Mouse (Mus musculus) embryonic facial prominence, embryonic 14.5 days (tissue): ENCODE measurements at regions not wholly inside any gene's neighbourhood (a gene's known extent, or its start where the extent isn't known, plus 50 kb on each side); places are given as distances from the start of the nearest gene placed in this dataset.

Experiments used
- ATAC-seq: fragments of 200-750 bp; cut with Nextera tagmentation; 2 replicates; pipeline ENCODE4 v1.8.0; 2017; ENCODE audit warnings: low read depth, moderate number of reproducible peaks, moderate TSS enrichment
- DNase-seq: peaks from one replicate; pipeline ENCODE4 v3.0.0-alpha.2; 2015; ENCODE audit warnings: low spot score
- H3K27ac ChIP-seq: fragments of 300-500 bp; sonication (generic); replicated peaks from 2 replicates; pipeline ENCODE4 v1.5.1; 2014; ENCODE audit warnings: low read depth, mild to moderate bottlenecking, low read length, moderate library complexity
- H3K27me3 ChIP-seq: fragments of 300-500 bp; sonication (generic); replicated peaks from 2 replicates; pipeline ENCODE4 v1.6.1; 2014; ENCODE audit warnings: low read length; ENCODE audit not compliant: control insufficient read depth, insufficient read depth
- H3K36me3 ChIP-seq: fragments of 300-500 bp; sonication (generic); 2 replicates; pipeline ENCODE4 v1.6.1; 2014; ENCODE audit warnings: low read length, mixed read lengths; ENCODE audit not compliant: control insufficient read depth, insufficient read depth
- H3K4me1 ChIP-seq: fragments of 300-500 bp; sonication (generic); 2 replicates; pipeline ENCODE4 v1.6.1; 2014; ENCODE audit warnings: antibody characterized with exemption, low read length; ENCODE audit not compliant: control insufficient read depth, insufficient read depth
- H3K4me2 ChIP-seq: fragments of 300-500 bp; sonication (generic); 2 replicates; pipeline ENCODE4 v1.6.1; 2014; ENCODE audit warnings: low read depth, mild to moderate bottlenecking, low read length, moderate library complexity, mixed read lengths
- H3K4me3 ChIP-seq: fragments of 300-500 bp; sonication (generic); 2 replicates; pipeline ENCODE4 v1.5.1; 2014; ENCODE audit warnings: low read depth, mild to moderate bottlenecking, low read length
- H3K9ac ChIP-seq: fragments of 300-500 bp; sonication (generic); 2 replicates; pipeline ENCODE4 v1.6.1; 2014; ENCODE audit warnings: low read depth, mild to moderate bottlenecking, low read length, moderate library complexity, mixed read lengths
- H3K9me3 ChIP-seq: fragments of 300-500 bp; sonication (generic); 2 replicates; pipeline ENCODE4 v1.6.1; 2016; ENCODE audit warnings: low read length; ENCODE audit not compliant: control insufficient read depth
- WGBS: fragments of 180-500 bp; shearing (Covaris S2); extraction: QIAGEN DNeasy Blood & Tissue Kit; methylation state at CpG from one replicate; pipeline ENCODE4 v1.1.7; 2014; 5-methylcytosine and 5-hydroxymethylcytosine counted together

GRCm38 (mm10) chr11:22657635-22658034 lies 145.7 kb downstream of the Tmem17 start:
- H3K9ac ChIP-seq, result no peak overlapping the region
- H3K27me3 ChIP-seq, result no peaks in the 10 kb centered on the region
- H3K9me3 ChIP-seq, result no peaks in the 10 kb centered on the region
- 30% methylated on average over 1 of the region's 1 CpGs for WGBS
- no peaks in the 10 kb centered on the region for H3K36me3 ChIP-seq
- DNase-seq (no peak), ATAC-seq (no peak)
- no peak overlapping the region for H3K4me2 ChIP-seq
- no peaks in the 10 kb centered on the region for H3K4me1 ChIP-seq
- H3K27ac ChIP-seq, result no peak overlapping the region
- no peak overlapping the region for H3K4me3 ChIP-seq

GRCm38 (mm10) chr11:22661072-22661471 lies 149.2 kb downstream of the Tmem17 start:
- Histone ChIP-seq H3K4me2 (no peak overlapping the region), H3K9me3 (no peaks in the 10 kb centered on the region), H3K36me3 (no peaks in the 10 kb centered on the region), H3K27me3 (no peaks in the 10 kb centered on the region), H3K9ac (no peak overlapping the region), H3K4me3 (no peak overlapping the region), H3K4me1 (no peaks in the 10 kb centered on the region), H3K27ac (no peak overlapping the region)
- ATAC-seq, result no peak
- WGBS, result 59% methylated on average over 5 of the region's 5 CpGs
- DNase-seq, result no peak

GRCm38 (mm10) chr11:22661713-22662551 lies 150.0 kb downstream of the Tmem17 start:
- Histone ChIP-seq H3K27ac (no peak overlapping the region), H3K36me3 (no peaks in the 10 kb centered on the region), H3K4me3 (no peak overlapping the region), H3K4me1 (no peaks in the 10 kb centered on the region), H3K9ac (no peak overlapping the region), H3K9me3 (no peaks in the 10 kb centered on the region), H3K4me2 (no peak overlapping the region), H3K27me3 (no peaks in the 10 kb centered on the region)
- ATAC-seq (no peak), DNase-seq (no peak)
- WGBS, result 52% methylated on average over 10 of the region's 12 CpGs

DNA sequence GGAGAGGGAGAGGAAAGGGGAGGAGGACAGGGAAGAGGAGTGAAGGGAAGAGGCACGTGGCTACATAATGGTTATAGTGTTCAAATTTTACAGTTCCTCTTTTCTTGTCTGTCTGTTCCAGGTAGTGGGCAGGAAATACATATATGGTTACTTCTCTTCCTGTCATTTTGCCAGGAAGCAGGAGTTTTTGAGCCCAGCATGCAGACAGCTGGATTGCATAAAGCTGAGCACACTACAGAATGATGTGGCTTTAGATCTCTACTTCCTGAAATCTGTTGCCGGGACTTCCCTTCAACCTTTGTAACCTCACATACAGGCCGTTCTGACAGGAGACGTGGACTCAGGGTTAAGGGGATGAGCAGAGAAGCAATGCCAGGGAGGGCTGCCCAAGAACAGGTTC lies 154.1 kb downstream of the Tmem17 start:
- ATAC-seq (no peak), DNase-seq (peak; percentile 48)
- Histone ChIP-seq H3K27me3 (no peaks in the 10 kb centered on the region), H3K9ac (no peak overlapping the region), H3K27ac (no peak overlapping the region), H3K4me1 (no peaks in the 10 kb centered on the region), H3K36me3 (no peaks in the 10 kb centered on the region), H3K4me2 (no peak overlapping the region), H3K9me3 (no peaks in the 10 kb centered on the region), H3K4me3 (no peak overlapping the region)
- WGBS, result 22% methylated on average over 4 of the region's 4 CpGs

DNA sequence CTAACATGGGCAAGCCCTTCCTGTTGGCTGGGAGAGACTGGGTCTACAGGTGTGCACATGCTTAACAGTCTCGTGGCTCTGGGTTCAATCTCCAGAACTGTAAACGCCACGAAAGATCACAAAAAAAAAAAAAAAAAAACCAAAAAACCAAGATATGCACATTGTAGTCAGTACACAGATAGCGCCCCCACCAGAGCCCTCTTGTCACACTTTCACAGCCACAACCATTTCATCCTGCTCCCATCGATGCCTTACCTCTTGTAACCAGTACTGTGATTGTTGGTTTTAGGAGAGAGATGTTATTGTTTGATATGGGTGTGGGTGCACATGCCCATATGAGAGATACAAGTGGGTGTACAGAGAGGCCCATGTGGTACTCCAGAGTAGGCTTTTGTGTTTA lies 154.5 kb downstream of the Tmem17 start:
- H3K4me1 ChIP-seq, result no peaks in the 10 kb centered on the region
- H3K4me3 ChIP-seq, result no peak overlapping the region
- WGBS, result 86% methylated on average over 5 of the region's 5 CpGs
- no peak overlapping the region for H3K4me2 ChIP-seq
- H3K27ac ChIP-seq, result no peak overlapping the region
- no peak overlapping the region for H3K9ac ChIP-seq
- no peaks in the 10 kb centered on the region for H3K36me3 ChIP-seq
- H3K27me3 ChIP-seq, result no peaks in the 10 kb centered on the region
- ATAC-seq (no peak), DNase-seq (no peak)
- no peaks in the 10 kb centered on the region for H3K9me3 ChIP-seq

GRCm38 (mm10) chr11:22668220-22668619 lies 156.3 kb downstream of the Tmem17 start:
- Histone ChIP-seq H3K4me3 (no peak overlapping the region), H3K4me2 (no peak overlapping the region), H3K27ac (no peak overlapping the region), H3K36me3 (no peaks in the 10 kb centered on the region), H3K9ac (no peak overlapping the region), H3K9me3 (no peaks in the 10 kb centered on the region), H3K4me1 (no peaks in the 10 kb centered on the region), H3K27me3 (no peaks in the 10 kb centered on the region)
- DNase-seq, result no peak
- WGBS, result 60% methylated on average over 2 of the region's 2 CpGs
- ATAC-seq, result no peak

DNA sequence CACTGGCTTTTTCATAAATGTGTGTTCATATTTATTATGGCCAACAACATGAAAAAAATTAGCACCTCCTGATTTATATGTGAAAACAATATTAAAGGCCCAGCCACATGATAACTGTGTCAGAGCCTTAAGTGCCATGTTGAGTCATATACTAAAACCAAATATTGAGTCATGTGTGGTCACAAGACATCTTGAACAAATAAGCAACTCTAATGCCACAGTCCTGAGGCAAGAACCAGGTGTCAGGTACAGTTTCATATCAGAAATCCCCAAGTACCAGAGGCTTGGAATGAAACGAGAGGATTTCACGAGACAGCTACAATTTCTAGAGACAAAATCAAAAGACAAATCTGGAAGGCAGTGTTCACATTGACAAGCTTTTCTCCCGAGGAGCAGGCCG lies 157.4 kb downstream of the Tmem17 start:
- 63% methylated on average over 4 of the region's 4 CpGs for WGBS
- ATAC-seq (no peak), DNase-seq (no peak)
- H3K4me1 ChIP-seq, result no peaks in the 10 kb centered on the region
- H3K36me3 ChIP-seq, result no peaks in the 10 kb centered on the region
- no peak overlapping the region for H3K9ac ChIP-seq
- H3K27me3 ChIP-seq, result no peaks in the 10 kb centered on the region
- no peak overlapping the region for H3K4me2 ChIP-seq
- no peak overlapping the region for H3K27ac ChIP-seq
- no peaks in the 10 kb centered on the region for H3K9me3 ChIP-seq
- no peak overlapping the region for H3K4me3 ChIP-seq

GRCm38 (mm10) chr11:22671791-22672490 lies 160.1 kb downstream of the Tmem17 start:
- Histone ChIP-seq H3K4me3 (no peak overlapping the region), H3K9ac (no peak overlapping the region), H3K4me1 (no peaks in the 10 kb centered on the region), H3K36me3 (no peaks in the 10 kb centered on the region), H3K4me2 (no peak overlapping the region), H3K27me3 (no peaks in the 10 kb centered on the region), H3K9me3 (no peaks in the 10 kb centered on the region), H3K27ac (0 out of 2 replicates have a peak overlapping the region, but pooled peaks have one; percentile 1)
- 46% methylated on average over 5 of the region's 5 CpGs for WGBS
- ATAC-seq (peak; percentile 96), DNase-seq (peak; percentile 62)
